Mouse (Mus musculus): ENCODE data around the gene Sirt2. TPM values are rescaled to one million over a fixed set of nuclear protein-coding genes. Genes with fewer than 3 reads are reported as not detected.

The Sirt2 gene
- polyA plus RNA-seq, 1 experiment from 2014 or later: 69.0 TPM

- no peak for ATAC-seq (ENCODE audit: low read depth)
- H3K9me3 ChIP-seq (ENCODE audit: control insufficient read depth, low read length): no peaks in the 10 kb centered on the region
- H3K9ac ChIP-seq (ENCODE audit: low read length): no peak overlapping the region
- H3K4me3 ChIP-seq (ENCODE audit: low read length): no peak overlapping the region
- no peaks in the 10 kb centered on the region for H3K27me3 ChIP-seq (ENCODE audit: control insufficient read depth, insufficient read depth, low read depth, low read length)
- H3K4me1 ChIP-seq (replicated peaks; ENCODE audit: control insufficient read depth, insufficient read depth, low read length): no peaks in the 10 kb centered on the region
- no peak overlapping the region for H3K27ac ChIP-seq (ENCODE audit: low read length)
- 90% methylated on average over 3 of the region's 3 CpGs for WGBS
- no peak overlapping the region for H3K4me2 ChIP-seq (ENCODE audit: low read depth, low read length)
- 0 out of 2 replicates have a peak, but pooled peaks cover 5% of the 10 kb centered on the region for H3K36me3 ChIP-seq (ENCODE audit: control insufficient read depth, insufficient read depth, low read length)
These were observed 6.6 kb downstream of the Sirt2 start for GRCm38 (mm10) chr7:28773163-28773562.

- ATAC-seq (ENCODE audit: low read depth): no peak
- 0 out of 2 replicates have a peak, but pooled peaks cover 5% of the 10 kb centered on the region for H3K36me3 ChIP-seq (ENCODE audit: control insufficient read depth, insufficient read depth, low read length)
- H3K4me1 ChIP-seq (replicated peaks; ENCODE audit: control insufficient read depth, insufficient read depth, low read length): no peaks in the 10 kb centered on the region
- WGBS: 73% methylated on average over 12 of the region's 12 CpGs
- no peak overlapping the region for H3K4me2 ChIP-seq (ENCODE audit: low read depth, low read length)
- no peaks in the 10 kb centered on the region for H3K27me3 ChIP-seq (ENCODE audit: control insufficient read depth, insufficient read depth, low read depth, low read length)
- H3K4me3 ChIP-seq (ENCODE audit: low read length): no peak overlapping the region
- no peaks in the 10 kb centered on the region for H3K9me3 ChIP-seq (ENCODE audit: control insufficient read depth, low read length)
- no peak overlapping the region for H3K27ac ChIP-seq (ENCODE audit: low read length)
- H3K9ac ChIP-seq (ENCODE audit: low read length): no peak overlapping the region
These were observed 7.6 kb downstream of the Sirt2 start for GRCm38 (mm10) chr7:28774164-28774563.

- H3K27me3 ChIP-seq (ENCODE audit: control insufficient read depth, insufficient read depth, low read depth, low read length): no peaks in the 10 kb centered on the region
- WGBS: 88% methylated on average over 7 of the region's 7 CpGs
- ATAC-seq (ENCODE audit: low read depth): no peak
- 0 out of 2 replicates have a peak, but pooled peaks cover 5% of the 10 kb centered on the region for H3K36me3 ChIP-seq (ENCODE audit: control insufficient read depth, insufficient read depth, low read length)
- H3K4me2 ChIP-seq (ENCODE audit: low read depth, low read length): no peak overlapping the region
- H3K9me3 ChIP-seq (ENCODE audit: control insufficient read depth, low read length): no peaks in the 10 kb centered on the region
- H3K4me3 ChIP-seq (ENCODE audit: low read length): no peak overlapping the region
- peaks cover under 1% of the 10 kb centered on the region for H3K4me1 ChIP-seq (replicated peaks; ENCODE audit: control insufficient read depth, insufficient read depth, low read length)
- H3K9ac ChIP-seq (ENCODE audit: low read length): no peak overlapping the region
- H3K27ac ChIP-seq (ENCODE audit: low read length): no peak overlapping the region
These were observed 8.6 kb downstream of the Sirt2 start for GRCm38 (mm10) chr7:28775129-28775528.

GRCm38 (mm10) chr7:28778825-28779224, 12.3 kb downstream of the Sirt2 start:
- H3K27ac ChIP-seq (ENCODE audit: low read length): no peak overlapping the region
- 76% methylated on average over 9 of the region's 9 CpGs for WGBS
- H3K27me3 ChIP-seq (ENCODE audit: control insufficient read depth, insufficient read depth, low read depth, low read length): no peaks in the 10 kb centered on the region
- no peak overlapping the region for H3K9ac ChIP-seq (ENCODE audit: low read length)
- H3K4me1 ChIP-seq (replicated peaks; ENCODE audit: control insufficient read depth, insufficient read depth, low read length): peaks cover 4% of the 10 kb centered on the region
- H3K9me3 ChIP-seq (ENCODE audit: control insufficient read depth, low read length): no peaks in the 10 kb centered on the region
- no peak overlapping the region for H3K4me3 ChIP-seq (ENCODE audit: low read length)
- H3K4me2 ChIP-seq (ENCODE audit: low read depth, low read length): no peak overlapping the region
- ATAC-seq (ENCODE audit: low read depth): no peak
- H3K36me3 ChIP-seq (ENCODE audit: control insufficient read depth, insufficient read depth, low read length): peaks cover 12% of the 10 kb centered on the region; the same call in 1 of the 2 replicates

- Histone ChIP-seq H3K4me3 (ENCODE audit: low read length) (no peak overlapping the region), H3K9ac (ENCODE audit: low read length) (peak overlapping the region; percentile 22; the same call in 1 of the 2 replicates), H3K27me3 (ENCODE audit: control insufficient read depth, insufficient read depth, low read depth, low read length) (no peaks in the 10 kb centered on the region), H3K4me2 (ENCODE audit: low read depth, low read length) (no peak overlapping the region), H3K36me3 (ENCODE audit: control insufficient read depth, insufficient read depth, low read length) (peaks cover 9% of the 10 kb centered on the region; the same call in 1 of the 2 replicates), H3K4me1 (replicated peaks; ENCODE audit: control insufficient read depth, insufficient read depth, low read length) (peaks cover 4% of the 10 kb centered on the region), H3K27ac (ENCODE audit: low read length) (peak overlapping the region; percentile 69), H3K9me3 (ENCODE audit: control insufficient read depth, low read length) (no peaks in the 10 kb centered on the region)
- 44% methylated on average over 6 of the region's 6 CpGs for WGBS
- peak; percentile 79 for ATAC-seq (ENCODE audit: low read depth)
These were observed 13.6 kb downstream of the Sirt2 start for GRCm38 (mm10) chr7:28780067-28780658.

- H3K27me3 ChIP-seq (ENCODE audit: control insufficient read depth, insufficient read depth, low read depth, low read length): no peaks in the 10 kb centered on the region
- H3K4me2 ChIP-seq (ENCODE audit: low read depth, low read length): no peak overlapping the region
- peak overlapping the region; percentile 17; the same call in 1 of the 2 replicates for H3K27ac ChIP-seq (ENCODE audit: low read length)
- H3K36me3 ChIP-seq (ENCODE audit: control insufficient read depth, insufficient read depth, low read length): peaks cover 9% of the 10 kb centered on the region; the same call in 1 of the 2 replicates
- 75% methylated on average over 7 of the region's 7 CpGs for WGBS
- no peak for ATAC-seq (ENCODE audit: low read depth)
- peaks cover 4% of the 10 kb centered on the region for H3K4me1 ChIP-seq (replicated peaks; ENCODE audit: control insufficient read depth, insufficient read depth, low read length)
- no peak overlapping the region for H3K4me3 ChIP-seq (ENCODE audit: low read length)
- H3K9ac ChIP-seq (ENCODE audit: low read length): no peak overlapping the region
- H3K9me3 ChIP-seq (ENCODE audit: control insufficient read depth, low read length): no peaks in the 10 kb centered on the region
These were observed 14.3 kb downstream of the Sirt2 start for GRCm38 (mm10) chr7:28780857-28781256.

GRCm38 (mm10) chr7:28781261-28781663, 14.7 kb downstream of the Sirt2 start:
- WGBS: 86% methylated on average over 8 of the region's 8 CpGs
- no peak overlapping the region for H3K4me3 ChIP-seq (ENCODE audit: low read length)
- H3K4me2 ChIP-seq (ENCODE audit: low read depth, low read length): no peak overlapping the region
- H3K36me3 ChIP-seq (ENCODE audit: control insufficient read depth, insufficient read depth, low read length): peaks cover 9% of the 10 kb centered on the region
- no peak for ATAC-seq (ENCODE audit: low read depth)
- peaks cover 4% of the 10 kb centered on the region for H3K4me1 ChIP-seq (replicated peaks; ENCODE audit: control insufficient read depth, insufficient read depth, low read length)
- no peaks in the 10 kb centered on the region for H3K9me3 ChIP-seq (ENCODE audit: control insufficient read depth, low read length)
- no peaks in the 10 kb centered on the region for H3K27me3 ChIP-seq (ENCODE audit: control insufficient read depth, insufficient read depth, low read depth, low read length)
- no peak overlapping the region for H3K27ac ChIP-seq (ENCODE audit: low read length)
- no peak overlapping the region for H3K9ac ChIP-seq (ENCODE audit: low read length)

- H3K4me3 ChIP-seq (ENCODE audit: low read length): no peak overlapping the region
- H3K27me3 ChIP-seq (ENCODE audit: control insufficient read depth, insufficient read depth, low read depth, low read length): no peaks in the 10 kb centered on the region
- H3K4me2 ChIP-seq (ENCODE audit: low read depth, low read length): no peak overlapping the region
- H3K4me1 ChIP-seq (replicated peaks; ENCODE audit: control insufficient read depth, insufficient read depth, low read length): peaks cover 2% of the 10 kb centered on the region
- WGBS: 74% methylated on average over 5 of the region's 5 CpGs
- H3K9ac ChIP-seq (ENCODE audit: low read length): no peak overlapping the region
- no peak for ATAC-seq (ENCODE audit: low read depth)
- no peaks in the 10 kb centered on the region for H3K9me3 ChIP-seq (ENCODE audit: control insufficient read depth, low read length)
- H3K27ac ChIP-seq (ENCODE audit: low read length): no peak overlapping the region
- H3K36me3 ChIP-seq (ENCODE audit: control insufficient read depth, insufficient read depth, low read length): peaks cover 7% of the 10 kb centered on the region
These were observed 18.6 kb downstream of the Sirt2 start for GRCm38 (mm10) chr7:28785161-28785560.

- no peaks in the 10 kb centered on the region for H3K27me3 ChIP-seq (ENCODE audit: control insufficient read depth, insufficient read depth, low read depth, low read length)
- H3K36me3 ChIP-seq (ENCODE audit: control insufficient read depth, insufficient read depth, low read length): peaks cover 7% of the 10 kb centered on the region
- H3K9me3 ChIP-seq (ENCODE audit: control insufficient read depth, low read length): no peaks in the 10 kb centered on the region
- H3K4me2 ChIP-seq (ENCODE audit: low read depth, low read length): no peak overlapping the region
- no peak overlapping the region for H3K4me3 ChIP-seq (ENCODE audit: low read length)
- H3K9ac ChIP-seq (ENCODE audit: low read length): no peak overlapping the region
- no peak overlapping the region for H3K27ac ChIP-seq (ENCODE audit: low read length)
- H3K4me1 ChIP-seq (replicated peaks; ENCODE audit: control insufficient read depth, insufficient read depth, low read length): no peaks in the 10 kb centered on the region
- no peak for ATAC-seq (ENCODE audit: low read depth)
- WGBS: 91% methylated on average over 9 of the region's 9 CpGs
These were observed 21.3 kb downstream of the Sirt2 start for GRCm38 (mm10) chr7:28787884-28788283.
